Mouse (Mus musculus) small intestine, adult 2 months (tissue): ENCODE results near the gene Stx4a. TPM values are rescaled to one million over a fixed set of nuclear protein-coding genes. Genes with fewer than 3 reads are reported as not detected.
A peak's percentile ranks its signal among the peaks of the same experiment; 100 is the strongest.
"Not testable (repeated sequence)": the region's sequence is repeated elsewhere in the genome, so short reads cannot be mapped to it uniquely, and the experiment has no call there.

Source experiments
- H3K27ac ChIP-seq: fragments of 200-500 bp; 2 replicates; pipeline ENCODE4 v1.5.1; 2012; ENCODE audit warnings: low read depth, low read length, control low read depth, inconsistent platforms; ENCODE audit not compliant: insufficient read depth
- H3K27me3 ChIP-seq: fragments of 200-500 bp; 2 replicates; pipeline ENCODE4 v1.6.1; 2012; ENCODE audit warnings: mild to moderate bottlenecking, moderate library complexity, low read length, inconsistent platforms; ENCODE audit not compliant: control insufficient read depth, insufficient read depth
- H3K36me3 ChIP-seq: fragments of 200-500 bp; 2 replicates; pipeline ENCODE4 v1.6.1; 2012; ENCODE audit warnings: mild to moderate bottlenecking, low read length, control low read depth, inconsistent platforms; ENCODE audit not compliant: control insufficient read depth, insufficient read depth
- H3K4me1 ChIP-seq: fragments of 200-500 bp; 2 replicates; pipeline ENCODE4 v1.6.1; 2012; ENCODE audit warnings: low read length, inconsistent platforms, mixed read lengths; ENCODE audit not compliant: control insufficient read depth, insufficient read depth, insufficient read length
- H3K4me3 ChIP-seq: fragments of 200-500 bp; 2 replicates; pipeline ENCODE4 v1.5.1; 2012; ENCODE audit warnings: low read depth, mild to moderate bottlenecking, control low read depth, inconsistent platforms, low read length, moderate library complexity
- CTCF ChIP-seq: fragments of 200-500 bp; IDR thresholded peaks from 2 replicates; pipeline ENCODE4 v1.5.1; 2012; ENCODE audit warnings: low read depth, mild to moderate bottlenecking, control low read depth, inconsistent platforms, low read length, moderate library complexity, mixed read lengths; ENCODE audit not compliant: insufficient replicate concordance, insufficient read length; ENCODE audit errors: extremely low read depth
- POLR2A ChIP-seq: fragments of 200-500 bp; IDR thresholded peaks from 2 replicates; pipeline ENCODE4 v1.6.1; 2012; ENCODE audit warnings: low read depth, mild to moderate bottlenecking, control low read depth, inconsistent platforms, low read length, moderate library complexity
- WGBS: fragments of 180-500 bp; shearing (Covaris S2); methylation state at CpG from one replicate; pipeline ENCODE4 v1.1.7; 2018; 5-methylcytosine and 5-hydroxymethylcytosine counted together
- polyA plus RNA-seq: library from polyadenylated mRNA; depleted of rRNA; stranded (reverse); fragments of >200 nt; gene quantifications from 2 replicates; pipeline ENCODE4 v1.2.3, GENCODE M21; 2012

Stx4a gene
- polyA plus RNA-seq, 1 experiment, result 68.2 TPM

DNA sequence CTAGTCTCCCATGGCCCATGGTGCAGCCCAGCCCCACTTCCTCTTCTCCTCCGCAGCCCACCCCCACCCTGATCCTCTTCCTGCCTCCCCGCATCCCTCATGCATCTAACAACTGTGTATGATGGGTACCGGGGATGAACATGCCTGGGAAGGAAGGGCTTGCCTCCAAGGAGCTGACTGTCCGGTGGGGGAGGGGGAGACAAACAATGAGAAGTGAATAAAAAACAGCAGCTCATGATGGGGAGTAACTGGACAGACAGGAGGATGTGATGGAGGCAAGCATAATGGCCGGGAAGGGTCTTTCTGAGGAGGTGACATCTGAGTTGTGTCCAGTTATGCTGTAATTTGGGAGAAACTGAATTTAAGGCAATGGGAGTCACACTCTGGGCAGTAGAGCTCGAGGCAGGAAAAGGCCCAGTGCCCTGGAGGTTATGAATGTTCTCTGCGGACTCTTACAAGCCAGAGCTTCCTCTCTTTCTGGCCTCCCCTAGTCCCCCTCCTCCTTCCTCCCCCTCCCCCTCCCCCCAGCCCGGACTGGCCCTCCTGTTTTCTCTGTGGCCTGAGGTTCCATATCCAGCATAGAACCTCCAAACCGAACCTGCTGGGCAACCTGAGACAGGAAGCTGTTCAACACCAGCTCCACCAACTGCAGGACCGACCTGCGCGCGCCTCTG lies 3.1 kb upstream of the Stx4a start:
- no peaks in the 10 kb centered on the region for H3K36me3 ChIP-seq
- H3K27ac ChIP-seq, result no peak overlapping the region
- H3K4me1 ChIP-seq, result peaks cover under 1% of the 10 kb centered on the region; the same call in 1 of the 2 replicates
- TF ChIP-seq CTCF (no peak), POLR2A (no peak)
- WGBS, result 63% methylated on average over 13 of the region's 13 CpGs
- peaks cover 3% of the 10 kb centered on the region; the same call in 1 of the 2 replicates for H3K27me3 ChIP-seq
- H3K4me3 ChIP-seq, result no peak overlapping the region

DNA sequence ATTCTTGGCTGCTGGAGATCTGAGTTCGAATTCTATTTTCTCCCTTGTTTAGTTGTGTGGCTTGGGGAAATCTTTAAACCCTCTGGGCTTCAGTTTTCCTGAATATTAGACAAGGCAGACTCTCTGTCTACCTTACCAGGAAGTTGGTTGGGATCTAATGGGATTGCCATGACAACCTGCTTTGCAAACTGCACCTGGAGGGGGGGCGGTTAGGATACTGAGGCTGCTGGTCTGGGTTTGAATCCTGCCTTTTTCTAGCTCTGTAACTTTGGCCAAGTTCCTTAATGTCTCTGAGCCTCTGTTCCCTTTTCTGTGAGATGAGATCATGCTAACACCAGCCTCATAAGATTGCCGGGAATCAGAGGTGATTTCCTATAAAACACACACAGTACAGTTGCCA lies 1.6 kb upstream of the Stx4a start:
- TF ChIP-seq POLR2A, result no peak
- no peak for TF ChIP-seq CTCF
- Histone ChIP-seq H3K4me1 (no peaks in the 10 kb centered on the region; the same call in 1 of the 2 replicates), H3K36me3 (no peaks in the 10 kb centered on the region), H3K27ac (no peak overlapping the region), H3K27me3 (peaks cover 3% of the 10 kb centered on the region; the same call in 1 of the 2 replicates), H3K4me3 (no peak overlapping the region)
- 81% methylated on average over 3 of the region's 3 CpGs for WGBS

DNA sequence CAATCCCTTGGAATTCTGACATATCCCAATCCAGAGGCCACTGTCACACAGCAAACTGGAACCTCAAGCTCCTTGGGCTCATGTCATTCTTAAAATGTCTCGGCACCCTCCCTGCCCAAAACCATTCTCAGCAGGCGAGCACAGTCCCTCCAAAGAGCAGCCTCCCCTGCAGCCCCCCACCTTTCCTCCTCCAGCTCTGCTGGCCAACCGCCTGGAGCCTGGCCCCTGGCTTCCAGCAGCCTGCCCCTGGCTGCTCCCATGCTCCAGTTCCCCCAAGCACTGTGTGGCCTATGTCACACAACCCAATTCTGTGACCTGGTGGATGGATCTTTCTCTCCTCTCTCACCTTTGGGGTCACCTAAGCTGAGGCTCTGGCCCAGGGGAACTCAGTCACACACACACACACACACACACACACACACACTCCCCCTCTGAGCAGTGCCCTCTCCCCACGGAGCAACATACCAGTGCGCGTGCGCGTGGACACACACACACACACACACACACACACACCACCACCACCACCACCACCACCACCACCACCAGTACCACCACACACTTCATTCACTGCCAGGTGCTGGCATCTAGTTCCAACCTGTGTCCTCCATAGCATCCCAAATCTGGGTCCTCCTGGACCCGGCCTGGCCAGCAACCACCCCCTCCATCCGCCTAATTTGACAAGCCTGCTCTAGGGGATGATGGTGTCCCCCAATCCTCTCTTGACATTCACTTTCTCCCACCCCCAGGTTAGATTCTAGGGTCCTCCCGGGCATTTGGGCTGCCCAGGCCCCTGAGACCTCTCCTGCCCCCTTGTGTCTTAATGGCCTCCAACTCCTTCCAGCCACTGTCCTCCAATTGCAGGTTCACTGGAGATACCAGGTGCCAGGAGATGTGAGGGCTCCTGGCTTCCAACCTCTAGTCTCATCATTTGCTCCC lies 590 bp upstream of the Stx4a start:
- H3K4me3 ChIP-seq, result peak overlapping the region; percentile 53; the same call in 1 of the 2 replicates

DNA sequence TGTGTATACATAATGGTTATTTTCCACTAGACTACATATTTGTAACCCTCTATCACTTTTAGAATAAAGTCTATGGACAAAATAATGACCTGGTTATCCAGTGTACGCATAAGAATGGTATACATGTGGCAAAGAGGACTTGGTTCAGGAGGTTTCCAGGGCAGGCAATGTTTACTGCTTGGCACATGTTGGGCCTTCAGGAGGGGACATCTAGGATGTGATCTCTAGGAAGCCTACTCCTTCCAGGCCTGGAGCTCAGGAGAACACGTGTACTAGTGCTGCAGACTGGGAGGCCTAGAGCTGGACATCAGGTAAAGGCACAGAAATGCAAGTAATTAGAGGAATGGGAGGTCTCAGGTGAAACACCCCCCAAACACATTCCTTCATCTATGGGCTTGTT lies 11.5 kb downstream of the Stx4a start:
- no peaks in the 10 kb centered on the region; the same call in 1 of the 2 replicates for H3K4me1 ChIP-seq
- no peak overlapping the region for H3K27ac ChIP-seq
- WGBS, result 83% methylated on average over 2 of the region's 2 CpGs
- H3K4me3 ChIP-seq, result no peak overlapping the region
- H3K36me3 ChIP-seq, result no peaks in the 10 kb centered on the region
- H3K27me3 ChIP-seq, result no peaks in the 10 kb centered on the region
- TF ChIP-seq CTCF, result no peak
- no peak for TF ChIP-seq POLR2A

More for the DNA sequence above, 590 bp upstream of the Stx4a start:
- Histone ChIP-seq H3K27ac (no peak overlapping the region), H3K27me3 (peaks cover 3% of the 10 kb centered on the region; the same call in 1 of the 2 replicates), H3K4me1 (no peaks in the 10 kb centered on the region; the same call in 1 of the 2 replicates), H3K36me3 (no peaks in the 10 kb centered on the region)
- TF ChIP-seq POLR2A (no peak), CTCF (no peak)
- WGBS, result 82% methylated on average over 11 of the region's 11 CpGs

DNA sequence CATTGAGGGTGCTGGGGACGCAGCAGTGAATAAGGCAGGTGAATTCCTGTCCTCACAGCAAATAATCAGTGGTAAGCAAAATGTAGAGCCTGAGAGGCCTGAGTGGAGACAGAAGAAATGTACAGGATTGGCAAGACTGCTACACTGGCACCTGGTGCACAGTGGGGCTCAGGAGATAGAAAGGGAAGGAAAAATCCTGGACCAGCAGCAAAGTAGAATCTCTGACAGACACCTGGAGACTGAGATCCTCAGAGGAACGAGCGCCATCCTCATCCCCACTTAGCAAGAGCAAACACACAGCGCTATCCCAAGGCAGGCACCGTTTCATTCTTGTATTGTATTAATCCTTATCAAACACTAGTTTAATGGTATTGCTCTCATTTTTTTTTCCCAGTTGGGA lies 13.4 kb downstream of the Stx4a start:
- peaks cover 7% of the 10 kb centered on the region for H3K4me1 ChIP-seq
- TF ChIP-seq CTCF (no peak), POLR2A (no peak)
- H3K27ac ChIP-seq, result no peak overlapping the region
- no peaks in the 10 kb centered on the region for H3K36me3 ChIP-seq
- H3K27me3 ChIP-seq, result no peaks in the 10 kb centered on the region
- H3K4me3 ChIP-seq, result no peak overlapping the region
- WGBS, result 82% methylated on average over 5 of the region's 5 CpGs

DNA sequence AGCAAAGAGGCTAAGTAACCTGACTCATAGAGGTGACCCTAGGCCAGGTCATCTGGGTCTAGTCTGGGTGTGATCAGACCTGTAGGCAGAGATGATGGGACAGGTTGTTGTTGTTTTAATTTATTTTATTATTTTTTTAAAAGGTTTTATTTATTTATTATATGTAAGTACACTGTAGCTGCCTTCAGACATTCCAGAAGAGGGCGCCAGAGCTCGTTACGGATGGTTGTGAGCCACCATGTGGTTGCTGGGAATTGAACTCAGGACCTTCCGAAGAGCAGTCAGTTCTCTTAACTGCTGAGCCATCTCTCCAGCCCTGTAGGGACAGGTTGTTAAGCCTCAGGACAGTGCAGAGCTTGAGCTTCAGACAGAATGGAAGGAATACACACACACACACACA lies 13.8 kb downstream of the Stx4a start:
- H3K27me3 ChIP-seq, H3K36me3 ChIP-seq, H3K4me1 ChIP-seq, H3K4me3 ChIP-seq, H3K27ac ChIP-seq: not testable (repeated sequence)
- WGBS, result 91% methylated on average over 4 of the region's 4 CpGs

DNA sequence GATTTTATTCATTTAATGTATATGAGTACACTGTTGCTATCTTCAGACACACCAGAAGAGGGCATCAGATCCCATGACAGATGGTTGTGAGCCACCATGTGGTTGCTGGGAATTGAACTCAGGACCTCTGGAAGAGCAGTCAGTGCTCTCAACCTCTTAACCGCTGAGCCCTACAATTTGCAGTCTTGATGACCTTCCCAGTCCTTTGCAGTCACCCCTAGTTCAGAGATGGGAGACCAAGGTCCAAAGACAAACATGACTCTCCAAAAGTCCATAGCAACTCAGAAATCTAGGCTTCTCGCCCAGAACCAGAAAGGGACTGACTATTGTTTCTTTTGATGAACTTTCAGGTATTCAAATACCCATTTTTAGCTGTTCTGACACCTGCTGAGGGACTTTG lies 15.9 kb downstream of the Stx4a start:
- H3K27ac ChIP-seq, H3K4me1 ChIP-seq, H3K4me3 ChIP-seq, H3K27me3 ChIP-seq: not testable (repeated sequence)
- peaks cover 14% of the 10 kb centered on the region for H3K36me3 ChIP-seq
- 80% methylated on average over 2 of the region's 2 CpGs for WGBS
